Mouse (Mus musculus) ES-Bruce4 (cell line): ENCODE results near the gene Disc1.

Source experiments
- CTCF ChIP-seq: IDR thresholded peaks from one replicate; pipeline ENCODE4 v1.8.1; 2011; ENCODE audit warnings: low read depth, low read length
- POLR2A ChIP-seq: IDR thresholded peaks from one replicate; pipeline ENCODE4 v1.8.1; 2011; ENCODE audit warnings: low read length; ENCODE audit not compliant: insufficient read depth

DNA sequence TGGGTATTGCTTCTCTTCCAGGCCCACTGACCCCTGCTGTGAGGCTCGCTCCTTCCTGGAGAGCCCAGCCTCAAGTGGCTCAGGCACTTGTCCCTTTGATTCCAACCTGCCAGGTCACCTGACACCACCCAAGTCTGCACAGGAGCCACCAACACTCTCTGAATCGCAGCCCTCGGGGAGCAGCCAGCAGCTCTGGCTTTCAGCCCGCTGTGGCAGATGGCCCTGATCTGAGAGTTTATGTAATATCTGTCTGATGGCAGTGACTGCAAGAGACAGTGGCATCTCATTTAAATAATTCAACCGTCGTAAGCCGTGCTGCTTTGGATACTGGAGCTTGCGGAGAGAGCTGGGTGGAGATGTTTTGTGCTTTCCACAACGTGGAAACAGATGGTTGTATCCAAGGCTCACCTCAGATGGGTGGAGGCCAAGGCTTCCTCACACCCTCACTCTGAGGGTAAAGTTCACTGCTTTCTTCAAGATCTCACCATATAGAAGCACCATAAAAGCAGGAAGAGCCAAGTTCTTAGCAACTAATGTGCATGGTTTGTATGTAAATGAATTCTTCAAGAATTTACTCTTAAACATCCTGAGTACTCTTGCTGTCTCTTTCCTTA lies 24.9 kb downstream of the Disc1 start:
- TF ChIP-seq POLR2A: no peak
- no peak for TF ChIP-seq CTCF
